Mouse (Mus musculus): ENCODE results near the gene Ganc. TPM values are rescaled to one million over a fixed set of nuclear protein-coding genes. Genes with fewer than 3 reads are reported as not detected.

Gene Ganc
- polyA plus RNA-seq, 1 experiment, result 11.1 TPM

DNA sequence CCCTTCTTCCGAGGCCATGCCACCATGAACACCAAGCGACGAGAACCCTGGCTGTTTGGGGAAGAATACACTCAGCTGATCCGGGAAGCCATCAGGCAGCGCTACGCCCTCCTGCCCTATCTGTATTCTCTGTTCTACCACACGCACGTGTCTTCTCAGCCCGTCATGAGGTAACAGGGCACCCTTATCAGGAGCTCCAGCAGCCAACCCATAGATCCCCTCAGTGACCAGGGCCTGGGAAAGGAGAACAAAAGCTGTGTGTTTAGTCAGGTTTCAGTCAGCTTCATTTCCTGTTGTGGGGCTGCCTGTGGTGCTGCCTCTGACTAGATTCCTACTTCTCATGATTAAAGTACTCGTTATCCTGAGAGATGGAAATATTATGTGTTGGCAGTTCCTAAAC lies 42.7 kb downstream of the Ganc start:
- no peaks in the 10 kb centered on the region for H3K4me1 ChIP-seq (ENCODE audit: control insufficient read depth, insufficient read depth, low read length)
- no peak overlapping the region for H3K27ac ChIP-seq (ENCODE audit: insufficient read depth, low read length)
- no peak for TF ChIP-seq POLR2A (IDR thresholded peaks at IDR 0.05; ENCODE audit: low read depth, low read length)
- TF ChIP-seq CTCF (IDR thresholded peaks at IDR 0.05; ENCODE audit: borderline replicate concordance, insufficient read depth, low read length), result no peak
- H3K4me3 ChIP-seq (ENCODE audit: insufficient read depth, low read length), result no peak overlapping the region

DNA sequence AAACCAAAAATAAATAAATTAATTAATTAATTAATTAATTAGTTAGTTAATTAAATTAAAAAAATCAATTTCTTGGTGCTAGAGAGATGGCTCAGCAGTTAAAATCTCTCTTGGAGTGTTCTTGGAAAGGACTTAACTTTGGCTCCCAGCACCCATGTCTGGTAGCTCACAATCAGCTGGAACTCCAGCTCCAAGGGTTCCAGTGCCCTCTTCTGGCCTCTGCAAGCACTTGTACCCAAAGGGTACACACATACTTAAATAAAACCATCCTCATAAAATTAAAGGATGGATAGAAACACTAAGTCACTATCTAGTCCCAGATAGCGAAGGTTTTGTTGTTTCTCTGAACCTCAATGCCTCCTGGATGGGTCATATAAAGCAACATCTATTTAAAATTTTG lies 43.6 kb downstream of the Ganc start:
- Histone ChIP-seq H3K27ac (ENCODE audit: insufficient read depth, low read length) (no peak overlapping the region), H3K4me3 (ENCODE audit: insufficient read depth, low read length) (no peak overlapping the region), H3K4me1 (ENCODE audit: control insufficient read depth, insufficient read depth, low read length) (no peaks in the 10 kb centered on the region)
- TF ChIP-seq CTCF (IDR thresholded peaks at IDR 0.05; ENCODE audit: borderline replicate concordance, insufficient read depth, low read length) (no peak), POLR2A (IDR thresholded peaks at IDR 0.05; ENCODE audit: low read depth, low read length) (no peak)

DNA sequence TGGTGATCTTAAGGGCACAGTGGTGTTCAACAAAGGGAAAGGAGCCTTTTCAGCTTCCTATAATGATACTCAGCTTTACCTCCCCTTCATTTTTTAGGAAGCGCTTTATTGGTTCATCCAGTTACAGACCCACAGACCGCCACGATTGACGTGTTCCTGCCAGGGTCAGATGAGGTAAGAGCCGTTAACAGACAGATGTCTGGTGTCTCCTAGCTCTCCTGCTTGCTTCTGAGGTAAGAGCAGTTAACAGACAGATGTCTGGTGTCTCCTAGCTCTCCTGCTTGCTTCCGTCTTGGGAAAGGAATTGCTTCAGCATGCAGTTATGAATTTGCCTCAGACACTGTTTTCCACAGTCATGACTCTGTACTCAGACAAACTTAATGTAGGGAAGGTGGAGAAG lies 47.0 kb downstream of the Ganc start:
- Histone ChIP-seq H3K27ac (ENCODE audit: insufficient read depth, low read length) (no peak overlapping the region), H3K4me1 (ENCODE audit: control insufficient read depth, insufficient read depth, low read length) (peaks cover 3% of the 10 kb centered on the region; the same call in 1 of the 2 replicates), H3K4me3 (ENCODE audit: insufficient read depth, low read length) (no peak overlapping the region)
- TF ChIP-seq POLR2A (IDR thresholded peaks at IDR 0.05; ENCODE audit: low read depth, low read length) (no peak), CTCF (IDR thresholded peaks at IDR 0.05; ENCODE audit: borderline replicate concordance, insufficient read depth, low read length) (no peak)

DNA sequence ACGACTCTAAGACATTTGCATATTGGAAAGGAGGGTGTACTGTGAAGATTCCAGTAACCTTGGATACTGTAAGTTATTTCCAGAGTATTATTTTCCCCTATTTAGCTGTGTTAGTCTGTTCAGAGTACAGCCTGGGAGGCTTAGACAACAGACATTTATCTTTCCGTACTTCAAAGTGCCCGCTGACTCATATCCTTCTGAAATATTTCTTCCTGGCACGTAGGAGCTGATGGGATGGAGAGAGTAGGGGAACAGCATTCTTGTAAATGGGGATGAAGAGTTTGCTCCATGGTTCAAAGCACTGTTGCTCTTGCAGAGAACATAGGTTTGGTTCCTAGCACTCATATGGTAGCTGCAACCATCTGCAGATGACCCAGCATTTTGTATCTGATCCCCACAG lies 48.9 kb downstream of the Ganc start:
- Histone ChIP-seq H3K4me1 (ENCODE audit: control insufficient read depth, insufficient read depth, low read length) (peaks cover 3% of the 10 kb centered on the region; the same call in 1 of the 2 replicates), H3K4me3 (ENCODE audit: insufficient read depth, low read length) (no peak overlapping the region), H3K27ac (ENCODE audit: insufficient read depth, low read length) (no peak overlapping the region)
- TF ChIP-seq POLR2A (IDR thresholded peaks at IDR 0.05; ENCODE audit: low read depth, low read length) (no peak), CTCF (IDR thresholded peaks at IDR 0.05; ENCODE audit: borderline replicate concordance, insufficient read depth, low read length) (no peak)

DNA sequence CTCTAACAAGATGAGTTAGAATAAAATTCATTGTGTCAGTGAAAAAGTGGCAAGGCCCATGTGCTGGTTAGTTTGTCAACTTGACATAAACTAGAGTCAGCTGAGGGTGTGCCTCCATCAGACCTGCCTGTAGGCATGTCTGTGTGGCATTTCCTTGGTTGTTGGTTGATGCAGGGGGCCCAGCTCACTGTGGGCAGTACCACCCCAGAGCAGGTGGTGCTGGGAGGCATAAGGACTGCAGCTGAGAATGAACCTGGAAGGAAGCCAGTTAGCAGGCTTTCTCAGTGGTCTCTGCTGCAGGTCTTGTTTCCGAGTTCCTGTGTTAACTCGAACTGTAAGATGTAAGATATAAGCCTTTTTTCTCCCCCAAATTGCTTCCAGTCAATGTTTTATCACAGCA lies 51.3 kb downstream of the Ganc start:
- H3K4me3 ChIP-seq (ENCODE audit: insufficient read depth, low read length), result no peak overlapping the region
- H3K4me1 ChIP-seq (ENCODE audit: control insufficient read depth, insufficient read depth, low read length), result peaks cover 3% of the 10 kb centered on the region; the same call in 1 of the 2 replicates
- no peak for TF ChIP-seq POLR2A (IDR thresholded peaks at IDR 0.05; ENCODE audit: low read depth, low read length)
- no peak for TF ChIP-seq CTCF (IDR thresholded peaks at IDR 0.05; ENCODE audit: borderline replicate concordance, insufficient read depth, low read length)
- no peak overlapping the region for H3K27ac ChIP-seq (ENCODE audit: insufficient read depth, low read length)

DNA sequence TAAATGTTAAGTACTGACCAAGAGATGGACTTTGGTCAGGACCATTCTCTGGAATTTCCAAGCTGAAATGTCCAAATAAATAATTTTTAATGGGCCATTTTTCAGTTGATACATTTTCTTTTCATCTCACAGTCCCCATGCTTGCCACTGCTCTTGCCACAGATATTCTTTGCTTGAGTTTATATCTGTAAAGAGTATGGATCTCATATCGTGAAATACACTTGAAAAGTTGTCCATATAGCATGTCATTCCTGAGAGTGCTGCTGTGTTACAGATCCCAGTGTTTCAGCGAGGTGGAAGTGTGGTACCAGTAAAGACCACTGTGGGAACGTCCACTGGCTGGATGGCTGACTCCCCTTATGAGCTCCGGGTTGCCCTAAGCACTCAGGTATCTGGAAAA lies 52.0 kb downstream of the Ganc start, which contains the start of gene Capn3:
Gene Capn3 (plus strand): TSS at position 301 of the 400 bp plus-strand sequence.
- TF ChIP-seq CTCF (IDR thresholded peaks at IDR 0.05; ENCODE audit: borderline replicate concordance, insufficient read depth, low read length), result no peak
- TF ChIP-seq POLR2A (IDR thresholded peaks at IDR 0.05; ENCODE audit: low read depth, low read length), result no peak
- Histone ChIP-seq H3K4me3 (ENCODE audit: insufficient read depth, low read length) (no peak within 1 kb of the TSS), H3K4me1 (ENCODE audit: control insufficient read depth, insufficient read depth, low read length) (peaks cover 3% of the 10 kb centered on the region; the same call in 1 of the 2 replicates), H3K27ac (ENCODE audit: insufficient read depth, low read length) (no peak within 1 kb of the TSS)

DNA sequence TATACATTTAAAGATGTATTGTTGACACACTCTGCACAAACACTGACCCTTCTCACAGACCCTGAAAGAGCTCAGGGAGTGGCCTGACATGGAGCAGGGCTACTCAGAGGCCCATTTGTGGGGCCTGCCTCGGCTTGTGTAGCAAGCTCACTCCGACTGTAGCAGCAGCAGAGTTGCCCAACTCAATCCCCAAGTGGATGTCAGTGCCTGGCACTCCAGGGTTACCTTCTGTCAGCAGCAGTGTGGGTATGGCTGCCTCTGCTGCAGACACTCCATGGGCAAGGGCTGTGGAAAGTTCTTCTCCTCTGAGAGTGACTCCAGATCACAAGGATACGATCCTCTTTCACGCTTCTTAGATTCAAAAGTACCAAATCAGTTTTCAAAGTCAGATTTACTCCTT lies 56.5 kb downstream of the Ganc start:
- TF ChIP-seq CTCF (IDR thresholded peaks at IDR 0.05; ENCODE audit: borderline replicate concordance, insufficient read depth, low read length) (no peak), POLR2A (IDR thresholded peaks at IDR 0.05; ENCODE audit: low read depth, low read length) (no peak)
- Histone ChIP-seq H3K27ac (ENCODE audit: insufficient read depth, low read length) (no peak overlapping the region), H3K4me3 (ENCODE audit: insufficient read depth, low read length) (no peak overlapping the region), H3K4me1 (ENCODE audit: control insufficient read depth, insufficient read depth, low read length) (no peaks in the 10 kb centered on the region)

DNA sequence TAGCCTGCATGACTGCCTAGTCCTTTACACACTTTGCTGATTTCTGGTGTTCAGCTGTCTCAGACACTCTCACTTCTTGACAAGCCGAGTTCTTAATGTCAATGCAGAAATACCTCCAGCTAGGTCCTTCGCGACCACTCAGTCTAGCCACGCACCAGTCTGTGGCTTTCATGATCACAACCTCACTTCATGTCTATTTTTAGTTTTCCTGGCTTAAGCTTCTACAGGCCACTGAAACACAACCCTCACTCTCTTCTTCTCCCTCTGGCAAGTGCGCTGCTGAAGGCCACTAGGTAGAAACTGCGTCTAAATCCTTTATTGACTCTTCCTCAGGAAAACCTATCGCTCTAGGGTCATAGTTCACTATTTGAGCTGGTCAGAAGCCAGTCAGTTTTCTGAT lies 59.6 kb downstream of the Ganc start:
- no peak for TF ChIP-seq POLR2A (IDR thresholded peaks at IDR 0.05; ENCODE audit: low read depth, low read length)
- TF ChIP-seq CTCF (IDR thresholded peaks at IDR 0.05; ENCODE audit: borderline replicate concordance, insufficient read depth, low read length), result no peak

DNA sequence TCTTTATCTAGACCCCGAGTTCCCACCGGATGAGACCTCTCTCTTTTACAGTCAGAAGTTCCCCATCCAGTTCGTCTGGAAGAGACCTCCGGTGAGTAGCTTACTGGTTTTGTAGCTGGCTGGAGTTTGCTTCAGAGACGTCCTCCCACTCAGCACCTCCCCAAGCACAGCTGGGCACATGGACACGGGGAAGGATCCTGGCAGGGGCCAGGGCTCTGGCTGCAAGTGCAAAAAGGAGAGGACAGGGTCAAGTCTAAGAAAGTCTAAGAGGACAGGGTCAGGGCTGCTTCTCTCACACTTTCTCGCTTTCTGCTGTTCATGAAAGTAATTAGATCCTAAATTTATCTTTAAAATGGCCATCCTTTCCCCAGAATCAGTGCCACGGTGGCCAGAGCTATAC lies 60.4 kb downstream of the Ganc start:
- Histone ChIP-seq H3K4me1 (ENCODE audit: control insufficient read depth, insufficient read depth, low read length) (no peaks in the 10 kb centered on the region), H3K4me3 (ENCODE audit: insufficient read depth, low read length) (no peak overlapping the region), H3K27ac (ENCODE audit: insufficient read depth, low read length) (no peak overlapping the region)
- TF ChIP-seq CTCF (IDR thresholded peaks at IDR 0.05; ENCODE audit: borderline replicate concordance, insufficient read depth, low read length), result no peak
- TF ChIP-seq POLR2A (IDR thresholded peaks at IDR 0.05; ENCODE audit: low read depth, low read length), result no peak

More for the DNA sequence above, 59.6 kb downstream of the Ganc start:
- Histone ChIP-seq H3K4me3 (ENCODE audit: insufficient read depth, low read length) (no peak overlapping the region), H3K27ac (ENCODE audit: insufficient read depth, low read length) (no peak overlapping the region), H3K4me1 (ENCODE audit: control insufficient read depth, insufficient read depth, low read length) (no peaks in the 10 kb centered on the region)

DNA sequence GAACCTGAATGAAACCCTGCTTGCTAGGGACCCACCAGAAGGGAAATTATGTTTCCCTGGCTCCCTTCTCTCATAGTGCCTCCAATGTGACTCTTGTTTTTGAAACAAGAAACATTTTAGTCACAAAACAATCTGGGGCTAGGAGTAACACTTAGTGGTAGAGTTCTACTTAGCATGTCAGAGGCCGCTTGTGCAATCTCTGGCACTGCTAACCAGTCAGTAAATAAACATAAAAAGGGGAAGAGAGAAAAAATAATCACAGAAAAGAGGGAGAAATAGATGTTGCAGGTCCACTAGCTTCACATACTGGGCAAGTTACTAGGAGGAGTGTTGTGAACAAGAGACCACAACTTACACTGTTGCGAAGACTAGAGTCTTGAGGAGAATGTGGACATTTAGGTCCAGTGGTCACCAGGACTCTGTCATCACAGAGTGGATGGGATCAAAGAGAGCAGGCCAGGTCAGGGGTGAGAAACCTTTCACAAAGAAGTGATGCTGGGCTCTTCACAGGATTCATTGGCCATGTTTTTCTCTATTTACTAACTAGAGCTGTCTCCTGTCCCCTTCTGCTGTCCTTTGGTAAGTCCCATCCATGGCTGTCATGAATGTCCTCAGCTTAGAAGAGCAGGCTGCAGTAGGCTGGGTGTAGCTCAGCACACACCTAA lies 61.2 kb downstream of the Ganc start:
- Histone ChIP-seq H3K4me1 (ENCODE audit: control insufficient read depth, insufficient read depth, low read length) (no peaks in the 10 kb centered on the region), H3K27ac (ENCODE audit: insufficient read depth, low read length) (no peak overlapping the region)
- no peak for TF ChIP-seq POLR2A (IDR thresholded peaks at IDR 0.05; ENCODE audit: low read depth, low read length)
- TF ChIP-seq CTCF (IDR thresholded peaks at IDR 0.05; ENCODE audit: borderline replicate concordance, insufficient read depth, low read length), result no peak

More for the DNA sequence above, 61.2 kb downstream of the Ganc start:
- no peak overlapping the region for H3K4me3 ChIP-seq (ENCODE audit: insufficient read depth, low read length)
